Mouse (Mus musculus): ENCODE results near the gene Tmem108. TPM values are rescaled to one million over a fixed set of nuclear protein-coding genes. Genes with fewer than 3 reads are reported as not detected.

The Tmem108 gene
- polyA plus RNA-seq, 1 experiment = 1.9 TPM

- DNase-seq (ENCODE audit: low read depth) = no peak
Observed at GRCm38 (mm10) chr9:103721081-103721480, 40.6 kb downstream of the Tmem108 start.

GRCm38 (mm10) chr9:103720021-103720420 is 41.6 kb downstream of the Tmem108 start:
- DNase-seq (ENCODE audit: low read depth) = no peak

- no peak for DNase-seq (ENCODE audit: low read depth)
Observed at GRCm38 (mm10) chr9:103716002-103716401, 45.6 kb downstream of the Tmem108 start.

GRCm38 (mm10) chr9:103715352-103715751 is 46.3 kb downstream of the Tmem108 start:
- DNase-seq (ENCODE audit: low read depth) = no peak

GRCm38 (mm10) chr9:103713230-103713629 is 48.4 kb downstream of the Tmem108 start:
- no peak for DNase-seq (ENCODE audit: low read depth)

- DNase-seq (ENCODE audit: low read depth) = no peak
Observed at GRCm38 (mm10) chr9:103712711-103713110, 48.9 kb downstream of the Tmem108 start.

- no peak for DNase-seq (ENCODE audit: low read depth)
Observed at GRCm38 (mm10) chr9:103709694-103710093, 51.9 kb downstream of the Tmem108 start.

- DNase-seq (ENCODE audit: low read depth) = no peak
Observed at GRCm38 (mm10) chr9:103708514-103709173, 53.0 kb downstream of the Tmem108 start.

- no peak for DNase-seq (ENCODE audit: low read depth)
Observed at GRCm38 (mm10) chr9:103707857-103708256, 53.8 kb downstream of the Tmem108 start.

GRCm38 (mm10) chr9:103707000-103707790 is 54.4 kb downstream of the Tmem108 start:
- DNase-seq (ENCODE audit: low read depth) = no peak

GRCm38 (mm10) chr9:103705717-103706116 is 55.9 kb downstream of the Tmem108 start:
- no peak for DNase-seq (ENCODE audit: low read depth)

- DNase-seq (ENCODE audit: low read depth) = no peak
Observed at GRCm38 (mm10) chr9:103703014-103703413, 58.6 kb downstream of the Tmem108 start.

- no peak for DNase-seq (ENCODE audit: low read depth)
Observed at GRCm38 (mm10) chr9:103702452-103702851, 59.2 kb downstream of the Tmem108 start.

GRCm38 (mm10) chr9:103701448-103701847 is 60.2 kb downstream of the Tmem108 start:
- DNase-seq (ENCODE audit: low read depth) = no peak

- DNase-seq (ENCODE audit: low read depth) = no peak
Observed at GRCm38 (mm10) chr9:103700240-103700639, 61.4 kb downstream of the Tmem108 start.

GRCm38 (mm10) chr9:103696967-103697366 is 64.7 kb downstream of the Tmem108 start:
- no peak for DNase-seq (ENCODE audit: low read depth)

GRCm38 (mm10) chr9:103693826-103694225 is 67.8 kb downstream of the Tmem108 start:
- peak; percentile 89 for DNase-seq (ENCODE audit: low read depth)

- DNase-seq (ENCODE audit: low read depth) = no peak
Observed at GRCm38 (mm10) chr9:103692699-103693098, 68.9 kb downstream of the Tmem108 start.

GRCm38 (mm10) chr9:103691847-103692246 is 69.8 kb downstream of the Tmem108 start:
- DNase-seq (ENCODE audit: low read depth) = no peak

GRCm38 (mm10) chr9:103690446-103690845 is 71.2 kb downstream of the Tmem108 start:
- DNase-seq (ENCODE audit: low read depth) = no peak

GRCm38 (mm10) chr9:103689697-103690096 is 71.9 kb downstream of the Tmem108 start:
- DNase-seq (ENCODE audit: low read depth) = no peak

- DNase-seq (ENCODE audit: low read depth) = no peak
Observed at GRCm38 (mm10) chr9:103689006-103689405, 72.6 kb downstream of the Tmem108 start.

- no peak for DNase-seq (ENCODE audit: low read depth)
Observed at GRCm38 (mm10) chr9:103687130-103687529, 74.5 kb downstream of the Tmem108 start.

Data from gonadal fat pad, adult 2 months (tissue).